Mouse (Mus musculus) MEL-GATA-1-ER (cell line): ENCODE results near the gene Kcnh6.

Source experiments
- DNase-seq: peaks from one replicate; pipeline ENCODE4 v3.0.0-alpha.2; 2012; ENCODE audit warnings: low read depth; ENCODE audit errors: extremely low read depth

Gene Kcnh6

GRCm38 (mm10) chr11:106007821-106008220, at the start of gene Kcnh6:
Kcnh6 (plus strand) TSS chr11:106008124.
- no peak for DNase-seq

GRCm38 (mm10) chr11:105958566-105958965, 49.4 kb upstream of the Kcnh6 start:
- no peak for DNase-seq

- DNase-seq, result no peak
Observed at GRCm38 (mm10) chr11:105959355-105959754, 48.6 kb upstream of the Kcnh6 start.

GRCm38 (mm10) chr11:105964691-105965090, 43.2 kb upstream of the Kcnh6 start:
- no peak for DNase-seq

- DNase-seq, result no peak
Observed at GRCm38 (mm10) chr11:105966288-105966687, 41.6 kb upstream of the Kcnh6 start.

GRCm38 (mm10) chr11:105967741-105968574, 40.0 kb upstream of the Kcnh6 start, which contains the start of gene Ace:
Ace (plus strand) TSS chr11:105967945.
- DNase-seq, result no peak

GRCm38 (mm10) chr11:105968948-105969347, 39.0 kb upstream of the Kcnh6 start:
- no peak for DNase-seq

GRCm38 (mm10) chr11:105969516-105969915, 38.4 kb upstream of the Kcnh6 start:
- no peak for DNase-seq

GRCm38 (mm10) chr11:105974593-105974992, 33.3 kb upstream of the Kcnh6 start:
- DNase-seq, result no peak

GRCm38 (mm10) chr11:105975050-105975449, 32.9 kb upstream of the Kcnh6 start:
- no peak for DNase-seq

GRCm38 (mm10) chr11:105975636-105976035, 32.3 kb upstream of the Kcnh6 start:
- DNase-seq, result no peak

- no peak for DNase-seq
Observed at GRCm38 (mm10) chr11:105978232-105978631, 29.7 kb upstream of the Kcnh6 start.

GRCm38 (mm10) chr11:105978634-105979033, 29.3 kb upstream of the Kcnh6 start:
- no peak for DNase-seq

GRCm38 (mm10) chr11:105984452-105984851, 23.5 kb upstream of the Kcnh6 start:
- DNase-seq, result no peak

- no peak for DNase-seq
Observed at GRCm38 (mm10) chr11:105987446-105987845, 20.5 kb upstream of the Kcnh6 start.

GRCm38 (mm10) chr11:105989446-105989845, 18.5 kb upstream of the Kcnh6 start:
- DNase-seq, result no peak

- DNase-seq, result no peak
Observed at GRCm38 (mm10) chr11:105990231-105990630, 17.7 kb upstream of the Kcnh6 start.

GRCm38 (mm10) chr11:105994375-105994774, 13.5 kb upstream of the Kcnh6 start, which contains the start of gene Ace3:
Ace3 (plus strand) TSS chr11:105994675.
- no peak for DNase-seq

- DNase-seq, result no peak
Observed at GRCm38 (mm10) chr11:106000062-106000461, 7.9 kb upstream of the Kcnh6 start.

GRCm38 (mm10) chr11:106001718-106002117, 6.2 kb upstream of the Kcnh6 start:
- peak; percentile 45 for DNase-seq

- DNase-seq, result no peak
Observed at GRCm38 (mm10) chr11:106004576-106004975, 3.3 kb upstream of the Kcnh6 start.

GRCm38 (mm10) chr11:106005970-106006369, 2.0 kb upstream of the Kcnh6 start:
- no peak for DNase-seq

GRCm38 (mm10) chr11:106012711-106013110, 4.8 kb downstream of the Kcnh6 start:
- no peak for DNase-seq
